Mouse (Mus musculus) spleen, adult 2 months (tissue): ENCODE measurements around the gene Phf8. TPM values are rescaled to one million over a fixed set of nuclear protein-coding genes. Genes with fewer than 3 reads are reported as not detected.
"Not testable (repeated sequence)": the region's sequence is repeated elsewhere in the genome, so short reads cannot be mapped to it uniquely, and the experiment has no call there.

Source experiments
- DNase-seq, 2 experiments: peaks; one replicate each; pipeline versions ENCODE4 v3.0.0 to v3.0.0-alpha.2; 2012 to 2021; ENCODE audit warnings: low spot score in 2 of 2, low read depth in 1 of 2
- H3K27ac ChIP-seq: fragments of 200-500 bp; 2 replicates; pipeline ENCODE4 v1.5.1; 2012; ENCODE audit warnings: low read length, inconsistent platforms; ENCODE audit not compliant: insufficient read depth
- H3K27me3 ChIP-seq: fragments of 200-500 bp; 2 replicates; pipeline ENCODE4 v1.6.1; 2012; ENCODE audit warnings: mild to moderate bottlenecking, moderate library complexity, low read length, inconsistent platforms; ENCODE audit not compliant: control insufficient read depth, insufficient read depth
- H3K36me3 ChIP-seq: fragments of 200-500 bp; 2 replicates; pipeline ENCODE4 v1.6.1; 2012; ENCODE audit warnings: mild to moderate bottlenecking, low read length, inconsistent platforms; ENCODE audit not compliant: control insufficient read depth, insufficient read depth
- H3K4me1 ChIP-seq: fragments of 200-500 bp; 2 replicates; pipeline ENCODE4 v1.6.1; 2011; ENCODE audit warnings: inconsistent platforms; ENCODE audit not compliant: control insufficient read depth, insufficient read depth, insufficient read length
- H3K4me3 ChIP-seq: fragments of 200-500 bp; 2 replicates; pipeline ENCODE4 v1.5.1; 2011; ENCODE audit warnings: mild to moderate bottlenecking, inconsistent platforms; ENCODE audit not compliant: insufficient read depth, insufficient read length; ENCODE audit errors: extremely low read depth
- CTCF ChIP-seq: fragments of 200-500 bp; IDR thresholded peaks from 2 replicates; pipeline ENCODE4 v1.5.1; 2011; ENCODE audit warnings: mild to moderate bottlenecking, inconsistent platforms; ENCODE audit not compliant: insufficient read depth, insufficient read length, insufficient replicate concordance; ENCODE audit errors: extremely low read depth
- POLR2A ChIP-seq: fragments of 200-500 bp; IDR thresholded peaks from 2 replicates; pipeline ENCODE4 v1.6.1; 2011; ENCODE audit warnings: low read depth, low read length, inconsistent platforms
- WGBS: fragments of 180-500 bp; shearing (Covaris S2); methylation state at CpG from one replicate; pipeline ENCODE4 v1.1.7; 2018; 5-methylcytosine and 5-hydroxymethylcytosine counted together
- polyA plus RNA-seq: library from polyadenylated mRNA; depleted of rRNA; stranded (reverse); fragments of >200 nt; gene quantifications from 2 replicates; pipeline ENCODE4 v1.2.3, GENCODE M21; 2012; rRNA removed

Phf8 gene
- 9.1 and 9.3 TPM in 2 replicates for polyA plus RNA-seq

- WGBS: 33% methylated on average over 68 of the region's 68 CpGs
- no peaks in the 10 kb centered on the region for H3K27me3 ChIP-seq
- peak within 1 kb of the TSS; percentile 94 for H3K27ac ChIP-seq
- 0 out of 2 replicates have a peak, but pooled peaks cover 1% of the 10 kb centered on the region for H3K36me3 ChIP-seq
- peak; percentile 93 to 94 for DNase-seq
- TF ChIP-seq POLR2A: peak; percentile 48
- TF ChIP-seq CTCF: no peak
- H3K4me1 ChIP-seq: peaks cover 2% of the 10 kb centered on the region; the same call in 1 of the 2 replicates
- H3K4me3 ChIP-seq: peak within 1 kb of the TSS; percentile 85
Observed at GRCm38 (mm10) chrX:151520458-151521322, at the start of gene Phf8. Gene Phf8 (plus strand): TSS chrX:151520672.

- Histone ChIP-seq H3K27ac (no peak overlapping the region), H3K36me3 (no peaks in the 10 kb centered on the region), H3K4me1 (no peaks in the 10 kb centered on the region), H3K4me3 (no peak overlapping the region), H3K27me3 (no peaks in the 10 kb centered on the region)
- no peak for DNase-seq
- 88% methylated on average over 3 of the region's 3 CpGs for WGBS
- TF ChIP-seq CTCF (no peak), POLR2A (no peak)
Observed at GRCm38 (mm10) chrX:151488128-151488527, 32.3 kb upstream of the Phf8 start.

GRCm38 (mm10) chrX:151493269-151493668 is 27.2 kb upstream of the Phf8 start:
- WGBS: 91% methylated on average over 4 of the region's 4 CpGs
- H3K4me1 ChIP-seq, H3K36me3 ChIP-seq, H3K4me3 ChIP-seq, H3K27ac ChIP-seq, DNase-seq, H3K27me3 ChIP-seq: not testable (repeated sequence)

GRCm38 (mm10) chrX:151496596-151496995 is 23.9 kb upstream of the Phf8 start:
- no peak for TF ChIP-seq POLR2A
- no peaks in the 10 kb centered on the region for H3K27me3 ChIP-seq
- H3K27ac ChIP-seq: no peak overlapping the region
- H3K4me1 ChIP-seq: no peaks in the 10 kb centered on the region
- no peak overlapping the region for H3K4me3 ChIP-seq
- 60% methylated on average over 1 of the region's 1 CpGs for WGBS
- no peak for DNase-seq
- no peaks in the 10 kb centered on the region for H3K36me3 ChIP-seq

- Histone ChIP-seq H3K27ac (no peak overlapping the region), H3K36me3 (no peaks in the 10 kb centered on the region), H3K4me1 (no peaks in the 10 kb centered on the region), H3K4me3 (no peak overlapping the region), H3K27me3 (no peaks in the 10 kb centered on the region)
- no peak for DNase-seq
- no peak for TF ChIP-seq POLR2A
- no peak for TF ChIP-seq CTCF
Observed at GRCm38 (mm10) chrX:151508536-151508935, 11.9 kb upstream of the Phf8 start.

- no peak for DNase-seq
- no peaks in the 10 kb centered on the region for H3K27me3 ChIP-seq
- no peaks in the 10 kb centered on the region for H3K4me1 ChIP-seq
- H3K4me3 ChIP-seq: no peak overlapping the region
- 100% methylated on average over 1 of the region's 1 CpGs for WGBS
- H3K27ac ChIP-seq: no peak overlapping the region
- H3K36me3 ChIP-seq: no peaks in the 10 kb centered on the region
- no peak for TF ChIP-seq CTCF
- no peak for TF ChIP-seq POLR2A
Observed at GRCm38 (mm10) chrX:151509906-151510305, 10.6 kb upstream of the Phf8 start.

GRCm38 (mm10) chrX:151513066-151513465 is 7.4 kb upstream of the Phf8 start:
- TF ChIP-seq CTCF (no peak), POLR2A (no peak)
- no peak for DNase-seq
- no peak overlapping the region for H3K27ac ChIP-seq
- no peaks in the 10 kb centered on the region for H3K4me1 ChIP-seq
- WGBS: 85% methylated on average over 3 of the region's 3 CpGs
- no peaks in the 10 kb centered on the region for H3K36me3 ChIP-seq
- H3K4me3 ChIP-seq: no peak overlapping the region
- no peaks in the 10 kb centered on the region for H3K27me3 ChIP-seq
